Mouse (Mus musculus): ENCODE measurements at regions not wholly inside any gene's neighbourhood (a gene's known extent, or its start where the extent isn't known, plus 50 kb on each side); places are given as distances from the start of the nearest gene placed in this dataset.

DNA sequence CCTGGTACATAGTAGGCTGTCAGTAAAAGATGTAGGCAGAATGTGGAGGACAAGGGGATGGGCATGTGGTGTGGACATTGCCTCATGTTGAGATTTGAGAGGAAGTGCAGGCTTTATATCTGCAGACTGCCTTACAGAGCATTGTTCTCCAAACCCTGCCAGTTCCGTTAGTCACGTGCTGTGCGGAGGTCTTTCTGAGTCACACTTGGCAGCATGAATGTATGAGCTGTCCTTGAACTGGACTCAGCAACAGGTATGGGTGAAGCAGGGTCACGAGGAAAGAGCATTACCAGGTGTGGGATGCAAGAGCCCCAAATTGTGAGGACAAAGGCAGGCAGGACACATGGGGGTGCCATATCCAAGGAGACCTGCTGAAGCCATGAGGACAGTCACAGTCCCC lies 193.8 kb upstream of the Unc93a2 start:
- Histone ChIP-seq H3K9me3 (no peaks in the 10 kb centered on the region), H3K27ac (no peak overlapping the region), H3K4me3 (no peak overlapping the region), H3K36me3 (no peaks in the 10 kb centered on the region), H3K9ac (no peak overlapping the region), H3K4me1 (peaks cover 8% of the 10 kb centered on the region; the same call in 1 of the 2 replicates), H3K27me3 (no peaks in the 10 kb centered on the region), H3K4me2 (no peak overlapping the region)
- 71% methylated on average over 4 of the region's 4 CpGs for WGBS
- ATAC-seq (ENCODE audit: borderline replicate concordance, extremely low read depth, low FRiP score, low TSS enrichment): no peak

DNA sequence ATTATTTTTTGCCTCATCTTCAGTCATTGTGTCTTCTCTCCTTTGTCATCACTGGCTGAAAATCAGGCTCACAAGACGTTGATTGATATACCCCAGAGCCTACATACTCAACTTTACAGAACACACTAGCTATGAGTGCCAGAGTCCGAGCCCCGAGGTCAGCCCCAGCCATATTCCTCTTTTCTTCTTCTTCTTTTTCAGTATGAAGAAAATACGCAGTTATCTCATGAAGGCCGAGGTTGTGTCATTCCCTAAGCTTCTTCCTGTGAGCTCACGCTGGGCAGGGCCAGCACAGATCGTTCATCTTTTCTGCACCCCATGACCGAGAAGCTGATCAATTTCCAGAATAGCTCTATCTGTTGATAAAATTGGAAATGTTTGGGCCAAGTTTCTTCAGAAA lies 192.7 kb upstream of the Unc93a2 start:
- Histone ChIP-seq H3K9ac (no peak overlapping the region), H3K9me3 (no peaks in the 10 kb centered on the region), H3K4me2 (no peak overlapping the region), H3K4me1 (peaks cover 8% of the 10 kb centered on the region; the same call in 1 of the 2 replicates), H3K36me3 (no peaks in the 10 kb centered on the region), H3K27me3 (no peaks in the 10 kb centered on the region), H3K4me3 (no peak overlapping the region), H3K27ac (no peak overlapping the region)
- WGBS: 79% methylated on average over 8 of the region's 8 CpGs
- no peak for ATAC-seq (ENCODE audit: borderline replicate concordance, extremely low read depth, low FRiP score, low TSS enrichment)

DNA sequence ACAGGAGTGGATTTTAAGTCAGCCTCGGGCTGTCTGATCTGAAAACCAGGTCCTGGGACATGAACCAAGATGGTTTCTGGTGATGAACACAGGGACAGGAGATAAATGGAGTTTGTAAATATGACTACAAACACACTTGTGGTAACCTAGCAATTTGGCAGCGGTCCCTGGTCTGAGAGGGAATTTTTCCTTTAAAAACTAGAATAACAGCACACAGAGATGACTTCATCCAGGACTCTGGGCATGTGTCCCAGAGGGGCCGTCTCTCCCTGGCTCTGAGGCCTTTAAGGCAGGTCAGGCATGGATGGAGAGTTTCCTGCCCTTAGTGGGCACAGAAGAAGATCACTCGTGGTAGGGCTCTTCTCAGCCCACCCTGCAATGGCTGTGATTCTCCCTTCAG lies 192.0 kb upstream of the Unc93a2 start:
- H3K27ac ChIP-seq: peak overlapping the region; percentile 21; the same call in 1 of the 2 replicates
- WGBS: 32% methylated on average over 4 of the region's 4 CpGs

DNA sequence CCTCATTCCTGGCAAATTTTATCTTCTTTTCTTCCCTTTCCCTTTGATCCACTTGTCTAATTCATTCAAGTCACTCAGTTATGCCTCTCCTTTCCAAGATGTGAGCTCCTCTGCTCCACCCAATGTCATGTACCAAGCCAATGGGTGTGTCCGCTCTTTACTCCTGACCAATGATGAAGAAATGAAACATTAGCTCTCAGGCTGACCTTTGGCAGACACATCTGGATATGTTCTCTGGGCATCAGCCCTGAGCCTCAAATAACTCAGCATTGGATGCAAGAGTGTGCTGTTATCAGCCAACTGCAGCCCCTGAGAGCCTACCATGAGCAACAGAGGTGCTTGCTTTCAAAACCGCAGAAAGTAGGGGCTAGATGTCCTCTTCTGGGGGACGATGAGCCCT lies 186.2 kb upstream of the Unc93a2 start:
- no peak for ATAC-seq (ENCODE audit: borderline replicate concordance, extremely low read depth, low FRiP score, low TSS enrichment)
- Histone ChIP-seq H3K36me3 (no peaks in the 10 kb centered on the region), H3K9ac (no peak overlapping the region), H3K4me3 (no peak overlapping the region), H3K27me3 (no peaks in the 10 kb centered on the region), H3K4me1 (no peaks in the 10 kb centered on the region), H3K4me2 (no peak overlapping the region), H3K9me3 (no peaks in the 10 kb centered on the region), H3K27ac (no peak overlapping the region)
- 88% methylated on average over 3 of the region's 3 CpGs for WGBS

More for the DNA sequence above, 192.0 kb upstream of the Unc93a2 start:
- Histone ChIP-seq H3K4me2 (no peak overlapping the region), H3K27me3 (no peaks in the 10 kb centered on the region), H3K36me3 (no peaks in the 10 kb centered on the region), H3K4me3 (no peak overlapping the region), H3K4me1 (peaks cover 8% of the 10 kb centered on the region; the same call in 1 of the 2 replicates), H3K9ac (no peak overlapping the region), H3K9me3 (no peaks in the 10 kb centered on the region)
- peak; percentile 86; the same call in 1 of the 2 replicates for ATAC-seq (ENCODE audit: borderline replicate concordance, extremely low read depth, low FRiP score, low TSS enrichment)

DNA sequence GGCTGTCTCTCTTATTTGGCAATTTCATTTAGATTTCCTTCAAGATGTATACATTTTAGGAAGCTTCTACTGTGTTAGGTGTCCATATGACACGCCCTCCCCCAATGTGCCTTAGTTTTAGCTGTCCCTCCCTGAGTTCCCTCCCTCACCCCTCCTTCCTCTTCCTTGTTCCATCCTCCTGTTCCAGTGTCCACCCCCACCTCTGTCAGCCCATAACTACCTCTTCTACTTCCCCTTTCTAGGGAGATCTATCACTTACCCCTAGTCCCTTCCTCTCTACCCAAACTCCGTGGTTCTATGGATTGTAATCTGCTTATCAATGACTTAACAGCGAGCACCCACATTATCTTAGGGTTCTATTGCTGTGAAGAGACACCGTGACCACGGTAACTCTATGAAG lies 183.2 kb upstream of the Unc93a2 start:
- no peak for ATAC-seq (ENCODE audit: borderline replicate concordance, extremely low read depth, low FRiP score, low TSS enrichment)
- no peaks in the 10 kb centered on the region for H3K9me3 ChIP-seq
- H3K36me3 ChIP-seq: no peaks in the 10 kb centered on the region
- H3K27ac ChIP-seq: no peak overlapping the region
- no peak overlapping the region for H3K4me2 ChIP-seq
- no peak overlapping the region for H3K4me3 ChIP-seq
- no peak overlapping the region for H3K9ac ChIP-seq
- WGBS: 87% methylated on average over 5 of the region's 5 CpGs
- H3K4me1 ChIP-seq: peaks cover 5% of the 10 kb centered on the region; the same call in 1 of the 2 replicates
- no peaks in the 10 kb centered on the region for H3K27me3 ChIP-seq

DNA sequence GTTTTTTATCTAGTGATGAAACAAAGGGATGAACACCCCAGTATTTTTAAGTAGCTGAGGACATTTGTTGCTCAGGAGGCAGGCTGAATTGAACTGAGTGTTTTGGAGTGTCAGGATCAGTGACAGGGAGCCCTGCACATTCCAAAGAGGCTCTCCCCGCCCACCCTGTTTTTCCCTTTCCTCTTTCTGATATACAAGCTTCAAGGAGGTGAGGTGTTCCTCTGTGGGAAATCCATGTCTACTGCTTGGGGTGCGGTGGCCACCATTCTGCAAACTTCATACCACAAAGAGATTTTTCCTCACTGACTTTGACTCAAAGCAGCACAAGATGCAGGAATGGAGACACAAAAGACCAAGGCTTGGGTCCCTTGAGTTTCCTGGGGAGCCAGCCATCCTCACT lies 180.5 kb upstream of the Unc93a2 start:
- Histone ChIP-seq H3K27me3 (no peaks in the 10 kb centered on the region), H3K4me3 (no peak overlapping the region), H3K9ac (no peak overlapping the region), H3K27ac (no peak overlapping the region), H3K4me1 (peaks cover 5% of the 10 kb centered on the region; the same call in 1 of the 2 replicates), H3K36me3 (no peaks in the 10 kb centered on the region), H3K4me2 (no peak overlapping the region), H3K9me3 (no peaks in the 10 kb centered on the region)
- 67% methylated on average over 2 of the region's 2 CpGs for WGBS
- ATAC-seq (ENCODE audit: borderline replicate concordance, extremely low read depth, low FRiP score, low TSS enrichment): no peak

DNA sequence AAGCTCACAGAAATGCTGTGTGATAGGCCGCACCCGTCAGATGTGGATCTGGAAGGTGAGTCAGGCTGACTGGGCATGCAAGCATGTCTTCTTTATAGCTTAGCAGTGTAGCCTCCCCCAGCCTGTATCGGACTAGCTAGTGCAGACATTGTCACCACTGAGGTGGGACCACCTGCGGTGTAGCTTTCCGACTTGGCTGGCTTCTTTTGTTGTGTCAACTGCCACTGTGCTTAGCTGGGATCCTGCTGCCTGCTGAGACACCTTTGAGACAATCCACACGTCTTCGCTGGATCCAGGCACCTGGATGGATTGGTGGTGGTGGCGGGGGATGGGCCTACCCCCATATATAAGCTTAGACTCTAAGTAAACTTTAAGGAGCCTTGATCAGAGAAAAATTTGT lies 177.7 kb upstream of the Unc93a2 start:
- WGBS: 54% methylated on average over 8 of the region's 8 CpGs
- no peak overlapping the region for H3K4me3 ChIP-seq
- H3K9ac ChIP-seq: no peak overlapping the region
- no peak for ATAC-seq (ENCODE audit: borderline replicate concordance, extremely low read depth, low FRiP score, low TSS enrichment)
- peaks cover 5% of the 10 kb centered on the region; the same call in 1 of the 2 replicates for H3K4me1 ChIP-seq
- H3K27ac ChIP-seq: no peak overlapping the region
- no peaks in the 10 kb centered on the region for H3K9me3 ChIP-seq
- no peaks in the 10 kb centered on the region for H3K27me3 ChIP-seq
- H3K4me2 ChIP-seq: no peak overlapping the region
- H3K36me3 ChIP-seq: no peaks in the 10 kb centered on the region

DNA sequence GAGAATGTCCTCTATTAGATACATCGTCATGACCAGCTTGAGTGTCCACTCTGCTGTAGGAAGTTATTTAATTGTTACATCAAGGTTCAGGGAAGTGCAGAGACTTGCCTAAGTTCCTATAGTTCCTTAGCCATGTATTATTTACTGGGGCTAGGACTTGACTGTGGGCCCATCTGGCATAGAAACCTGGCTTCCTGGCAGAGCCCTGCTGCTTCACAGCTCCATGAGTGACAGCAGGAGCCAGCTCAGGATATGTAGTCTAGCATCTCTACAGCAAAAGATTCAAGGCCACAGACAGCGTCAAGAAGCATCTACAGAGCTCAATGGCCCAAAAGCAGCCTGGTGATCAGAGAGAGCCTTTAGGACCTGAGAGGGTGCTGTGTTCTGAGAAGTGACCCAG lies 163.2 kb upstream of the Unc93a2 start:
- 85% methylated on average over 2 of the region's 2 CpGs for WGBS
- H3K4me1 ChIP-seq: no peaks in the 10 kb centered on the region
- H3K27ac ChIP-seq: no peak overlapping the region
- H3K4me2 ChIP-seq: no peak overlapping the region
- no peak overlapping the region for H3K9ac ChIP-seq
- ATAC-seq (ENCODE audit: borderline replicate concordance, extremely low read depth, low FRiP score, low TSS enrichment): no peak
- H3K4me3 ChIP-seq: no peak overlapping the region
- H3K27me3 ChIP-seq: no peaks in the 10 kb centered on the region
- no peaks in the 10 kb centered on the region for H3K36me3 ChIP-seq
- no peaks in the 10 kb centered on the region for H3K9me3 ChIP-seq

DNA sequence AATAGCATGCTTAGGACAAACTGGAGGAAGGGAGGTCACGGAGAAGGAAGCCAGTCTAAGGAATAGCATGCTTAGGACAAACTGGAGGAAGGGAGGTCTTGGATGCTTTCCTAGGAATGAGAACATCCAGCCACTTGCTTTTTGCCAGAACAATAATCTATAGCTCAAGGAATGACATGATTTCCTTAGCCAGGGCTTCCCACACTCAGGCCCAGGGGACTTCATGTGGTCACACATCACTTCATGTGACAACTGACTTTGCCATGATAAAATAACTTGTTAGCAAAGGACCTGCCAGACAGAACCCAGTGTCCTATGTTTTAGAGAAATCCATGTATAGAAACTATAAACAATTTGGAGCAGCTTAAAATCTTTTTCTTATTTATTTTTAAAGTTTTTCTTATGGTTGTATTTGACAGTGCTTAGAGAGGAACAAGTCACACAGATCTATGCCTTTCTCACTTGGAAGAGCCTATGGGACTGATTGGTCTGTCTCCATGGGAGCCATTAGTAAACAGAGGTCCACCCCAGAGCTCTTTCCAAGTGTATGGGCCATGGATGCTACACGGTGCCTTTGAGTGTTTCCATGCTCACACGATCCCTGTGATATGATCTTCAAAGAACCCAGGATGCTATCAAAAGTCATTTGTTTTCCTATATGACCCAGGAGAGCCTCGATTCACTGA lies 153.3 kb upstream of the Unc93a2 start:
- ATAC-seq (ENCODE audit: borderline replicate concordance, extremely low read depth, low FRiP score, low TSS enrichment): no peak
- H3K27ac ChIP-seq: peak overlapping the region; percentile 63
- 56% methylated on average over 4 of the region's 4 CpGs for WGBS

DNA sequence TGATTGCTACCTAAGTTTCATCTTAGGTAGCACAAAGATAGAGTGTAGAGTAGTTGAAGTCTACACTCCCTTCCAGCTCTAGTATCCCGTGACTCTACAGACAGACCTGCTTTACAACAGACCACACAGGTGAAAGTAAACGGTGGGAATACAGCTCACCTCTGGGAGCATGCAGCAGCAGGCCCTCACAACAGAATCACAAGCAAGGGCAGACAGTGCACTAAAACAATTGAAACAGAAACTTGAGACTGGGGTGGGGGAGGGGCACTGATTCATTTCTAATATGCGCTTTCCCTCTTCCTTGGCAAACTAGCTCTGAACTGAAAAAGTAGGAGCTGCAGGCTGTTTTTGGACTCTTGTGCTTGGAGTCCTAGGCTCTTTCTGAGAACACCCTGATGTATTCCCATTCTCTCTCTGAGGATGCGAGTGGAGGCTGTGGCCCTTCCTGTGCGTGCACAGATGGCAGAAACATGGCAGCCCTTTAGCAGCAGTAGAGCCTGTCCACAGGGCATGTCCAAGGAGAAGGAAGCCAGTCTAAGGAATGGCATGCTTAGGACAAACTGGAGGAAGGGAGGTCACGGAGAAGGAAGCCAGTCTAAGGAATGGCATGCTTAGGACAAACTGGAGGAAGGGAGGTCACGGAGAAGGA lies 152.5 kb upstream of the Unc93a2 start:
- Histone ChIP-seq H3K27me3 (no peaks in the 10 kb centered on the region), H3K4me2 (no peak overlapping the region), H3K9ac (no peak overlapping the region), H3K36me3 (no peaks in the 10 kb centered on the region), H3K9me3 (no peaks in the 10 kb centered on the region), H3K27ac (peak overlapping the region; percentile 78), H3K4me1 (0 out of 2 replicates have a peak, but pooled peaks cover 7% of the 10 kb centered on the region), H3K4me3 (no peak overlapping the region)
- WGBS: 57% methylated on average over 7 of the region's 7 CpGs
- no peak for ATAC-seq (ENCODE audit: borderline replicate concordance, extremely low read depth, low FRiP score, low TSS enrichment)

More for the DNA sequence above, 153.3 kb upstream of the Unc93a2 start:
- Histone ChIP-seq H3K4me1 (0 out of 2 replicates have a peak, but pooled peaks cover 7% of the 10 kb centered on the region), H3K9me3 (no peaks in the 10 kb centered on the region), H3K4me3 (no peak overlapping the region), H3K27me3 (no peaks in the 10 kb centered on the region), H3K9ac (no peak overlapping the region), H3K4me2 (no peak overlapping the region), H3K36me3 (no peaks in the 10 kb centered on the region)

DNA sequence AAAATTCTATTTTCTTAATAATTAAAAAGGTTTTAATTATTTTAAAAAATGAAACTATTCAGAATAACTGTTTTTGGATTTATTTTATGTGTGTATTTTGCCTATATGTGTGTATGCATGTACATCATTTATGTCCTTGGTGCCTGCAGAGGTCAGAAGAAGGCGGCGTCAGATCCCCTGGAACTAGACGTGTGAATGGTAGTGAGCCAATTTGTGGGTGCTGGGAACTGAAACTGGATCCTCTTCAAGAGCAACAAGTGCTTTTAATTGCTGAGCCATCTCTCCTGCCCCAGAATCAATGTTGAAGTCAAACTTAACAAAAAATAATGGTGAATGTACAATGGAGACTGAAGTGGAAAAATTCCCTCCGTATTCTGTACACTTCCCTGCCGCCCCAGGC lies 151.9 kb upstream of the Unc93a2 start:
- Histone ChIP-seq H3K27ac (peak overlapping the region; percentile 78; the same call in 1 of the 2 replicates), H3K27me3 (no peaks in the 10 kb centered on the region), H3K36me3 (no peaks in the 10 kb centered on the region), H3K9me3 (no peaks in the 10 kb centered on the region), H3K9ac (no peak overlapping the region), H3K4me1 (0 out of 2 replicates have a peak, but pooled peaks cover 7% of the 10 kb centered on the region), H3K4me3 (no peak overlapping the region), H3K4me2 (no peak overlapping the region)
- WGBS: 88% methylated on average over 5 of the region's 5 CpGs
- no peak for ATAC-seq (ENCODE audit: borderline replicate concordance, extremely low read depth, low FRiP score, low TSS enrichment)

DNA sequence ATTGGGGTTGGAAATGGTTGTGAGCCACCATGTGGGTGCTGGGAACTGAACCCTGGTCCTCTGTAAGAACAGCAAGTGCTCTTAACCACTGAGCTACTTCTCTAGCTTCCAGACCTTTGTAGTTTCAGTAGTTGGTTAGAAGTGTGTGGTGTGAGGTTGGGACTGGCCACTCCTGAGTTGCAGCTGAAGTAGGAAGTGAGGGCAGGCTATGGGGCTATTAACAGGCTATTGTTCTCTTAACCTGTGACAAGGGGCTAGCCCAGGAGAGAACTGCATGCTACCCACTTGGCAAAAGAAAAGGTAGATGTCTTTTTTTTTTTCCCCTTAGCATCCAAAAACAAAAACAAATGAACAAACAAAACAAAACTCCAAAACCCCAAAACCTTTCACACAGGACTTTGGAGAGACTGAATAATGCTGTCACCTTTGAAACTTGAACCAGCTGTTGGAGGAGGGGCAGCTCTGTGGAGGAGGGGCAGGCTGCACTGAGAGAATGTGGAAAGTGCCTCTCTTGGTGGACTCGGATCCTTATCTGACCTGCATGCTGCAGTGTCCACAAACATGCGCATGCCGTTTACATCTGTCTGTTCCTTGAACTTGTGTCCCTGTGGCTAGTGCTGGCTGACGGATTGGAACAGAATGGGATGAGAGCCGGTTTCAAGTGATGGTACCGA lies 149.3 kb upstream of the Unc93a2 start:
- H3K27me3 ChIP-seq: no peaks in the 10 kb centered on the region
- no peak overlapping the region for H3K4me3 ChIP-seq
- H3K9ac ChIP-seq: no peak overlapping the region
- H3K9me3 ChIP-seq: no peaks in the 10 kb centered on the region
- no peak for ATAC-seq (ENCODE audit: borderline replicate concordance, extremely low read depth, low FRiP score, low TSS enrichment)
- 62% methylated on average over 6 of the region's 6 CpGs for WGBS
- no peak overlapping the region for H3K27ac ChIP-seq
- H3K4me2 ChIP-seq: no peak overlapping the region
- no peaks in the 10 kb centered on the region for H3K36me3 ChIP-seq
- H3K4me1 ChIP-seq: 0 out of 2 replicates have a peak, but pooled peaks cover 7% of the 10 kb centered on the region
